Mouse (Mus musculus): Measurements from ENCODE around the gene Cd83. TPM values are rescaled to one million over a fixed set of nuclear protein-coding genes. Genes with fewer than 3 reads are reported as not detected.

Gene Cd83
- polyA plus RNA-seq, 1 experiment from 2014 or later, result 9.0 TPM

DNA sequence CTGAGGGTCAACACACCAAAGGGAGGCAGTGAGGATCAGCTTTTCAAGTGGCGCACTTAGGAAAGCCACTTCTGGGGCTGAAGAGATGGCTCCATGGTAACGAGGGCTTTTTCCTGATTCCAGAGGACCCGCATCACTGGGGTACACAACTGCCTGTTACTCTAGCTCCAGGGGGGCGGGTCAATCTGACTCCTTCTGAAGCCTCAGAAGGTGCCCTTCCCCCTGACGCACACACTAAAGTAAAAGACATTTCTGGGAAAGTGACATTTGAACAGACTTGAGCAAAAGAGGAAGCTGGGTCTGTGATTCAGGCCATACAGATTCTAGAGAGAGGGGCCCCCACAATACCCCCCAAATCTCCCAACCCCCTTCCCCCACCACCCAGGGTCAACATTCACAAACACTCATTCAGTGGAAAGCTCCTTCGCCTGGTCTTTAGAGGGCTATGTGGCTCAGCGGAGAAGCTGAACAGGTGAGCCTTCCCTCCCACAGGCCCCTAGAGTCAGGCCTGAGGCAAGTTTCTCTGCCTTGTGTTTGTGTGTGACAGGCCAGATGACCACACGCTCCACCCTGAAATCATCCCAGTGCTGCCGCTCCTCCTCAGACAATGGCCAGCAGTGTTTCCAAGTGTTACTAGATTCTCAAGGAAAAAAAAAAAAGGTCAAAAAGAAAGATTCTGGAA, 7.1 kb upstream of the Cd83 start:
- H3K4me1 ChIP-seq, result no peaks in the 10 kb centered on the region
- no peak overlapping the region for H3K4me2 ChIP-seq
- H3K27me3 ChIP-seq (replicated peaks), result no peaks in the 10 kb centered on the region
- WGBS, result 67% methylated on average over 9 of the region's 9 CpGs
- H3K36me3 ChIP-seq, result no peaks in the 10 kb centered on the region
- H3K9ac ChIP-seq, result no peak overlapping the region
- no peak for ATAC-seq (ENCODE audit: insufficient read depth, low FRiP score, low read depth)
- no peak overlapping the region for H3K27ac ChIP-seq
- no peak overlapping the region for H3K4me3 ChIP-seq (replicated peaks)
- no peaks in the 10 kb centered on the region for H3K9me3 ChIP-seq

DNA sequence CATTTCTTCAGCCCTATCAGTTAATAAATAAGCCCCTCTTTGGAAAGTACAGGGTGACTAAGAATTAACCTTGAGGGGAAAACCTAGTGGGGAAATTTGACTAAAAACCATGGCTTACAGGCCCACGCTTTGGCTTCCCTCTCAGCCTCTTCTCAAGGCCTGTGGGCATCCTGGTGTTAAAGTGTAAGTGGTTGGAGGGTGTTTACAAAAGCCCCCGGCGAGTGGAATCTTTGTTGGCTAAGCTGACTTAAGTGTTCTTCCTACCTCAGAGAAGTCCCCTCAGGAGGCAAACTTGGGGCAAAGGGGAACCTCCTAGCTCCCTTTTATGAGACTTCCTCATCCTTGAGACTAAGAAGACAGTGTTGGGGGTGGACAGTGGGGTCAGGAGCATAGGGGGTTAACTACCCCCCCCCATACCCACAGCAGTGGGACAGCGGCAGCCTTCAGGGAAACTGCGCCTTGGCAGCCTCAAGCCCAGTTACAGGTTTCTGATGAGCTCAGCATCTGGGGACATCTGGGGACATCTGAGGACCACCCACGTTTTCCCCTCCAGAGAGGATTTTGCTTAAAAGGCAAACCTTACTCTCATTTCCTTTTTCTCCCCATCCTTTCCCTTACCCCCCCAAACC, 6.4 kb upstream of the Cd83 start:
- Histone ChIP-seq H3K36me3 (no peaks in the 10 kb centered on the region), H3K4me2 (no peak overlapping the region), H3K4me3 (replicated peaks) (no peak overlapping the region), H3K4me1 (no peaks in the 10 kb centered on the region), H3K27ac (no peak overlapping the region), H3K9ac (no peak overlapping the region), H3K27me3 (replicated peaks) (no peaks in the 10 kb centered on the region; the same call in 1 of the 2 replicates), H3K9me3 (no peaks in the 10 kb centered on the region)
- ATAC-seq (ENCODE audit: insufficient read depth, low FRiP score, low read depth), result no peak
- 44% methylated on average over 6 of the region's 6 CpGs for WGBS

DNA sequence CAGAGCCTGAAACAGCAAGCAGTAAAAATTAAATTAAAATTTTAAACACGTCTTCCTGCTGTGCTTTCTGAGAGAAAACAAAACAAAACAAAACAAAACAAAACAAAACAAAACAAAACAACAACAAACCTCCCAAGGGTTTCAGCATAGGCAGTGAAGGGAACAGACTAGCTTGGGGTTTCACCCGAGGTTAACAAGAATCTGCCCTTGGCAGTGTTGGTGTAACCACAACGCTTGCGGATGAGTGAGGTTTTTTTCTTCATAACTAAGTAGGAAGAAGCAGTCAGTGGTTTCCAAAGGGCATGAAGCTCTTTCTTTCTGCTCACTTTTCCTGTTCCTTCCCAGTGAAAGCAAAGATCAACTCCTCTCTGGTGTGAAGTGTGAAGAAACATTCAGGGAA, 5.6 kb upstream of the Cd83 start:
- no peaks in the 10 kb centered on the region for H3K4me1 ChIP-seq
- WGBS, result 79% methylated on average over 4 of the region's 4 CpGs
- H3K4me3 ChIP-seq (replicated peaks), result no peak overlapping the region
- H3K9me3 ChIP-seq, result no peaks in the 10 kb centered on the region
- H3K27me3 ChIP-seq (replicated peaks), result peaks cover 1% of the 10 kb centered on the region; the same call in 1 of the 2 replicates
- H3K27ac ChIP-seq, result no peak overlapping the region; the same call in 1 of the 2 replicates
- H3K9ac ChIP-seq, result no peak overlapping the region
- no peaks in the 10 kb centered on the region for H3K36me3 ChIP-seq
- no peak overlapping the region for H3K4me2 ChIP-seq
- ATAC-seq (ENCODE audit: insufficient read depth, low FRiP score, low read depth), result no peak

DNA sequence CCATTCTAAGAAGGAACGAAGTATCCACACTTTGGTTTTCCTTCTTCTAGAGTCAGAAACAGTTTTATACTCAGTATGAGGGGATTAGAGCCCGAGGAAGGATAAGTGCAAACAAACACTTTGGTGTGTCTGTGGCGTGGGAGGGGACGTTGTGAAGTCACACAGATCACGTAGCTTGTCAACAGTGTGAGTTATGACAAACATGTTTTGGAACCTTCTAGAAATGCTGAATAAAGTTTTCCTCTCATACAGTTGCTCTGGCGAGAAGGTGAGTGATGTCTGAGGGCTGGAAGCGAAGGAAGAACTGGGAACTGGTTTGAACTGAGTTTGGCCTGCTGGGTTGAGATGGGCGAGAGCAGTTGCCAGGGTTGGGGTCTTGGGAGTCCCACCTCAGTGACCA, 4.5 kb upstream of the Cd83 start:
- Histone ChIP-seq H3K9ac (no peak overlapping the region), H3K27me3 (replicated peaks) (peaks cover 11% of the 10 kb centered on the region), H3K27ac (no peak overlapping the region), H3K4me3 (replicated peaks) (no peak overlapping the region), H3K4me2 (no peak overlapping the region), H3K36me3 (no peaks in the 10 kb centered on the region), H3K4me1 (peaks cover 7% of the 10 kb centered on the region), H3K9me3 (no peaks in the 10 kb centered on the region)
- ATAC-seq (ENCODE audit: insufficient read depth, low FRiP score, low read depth), result no peak
- 77% methylated on average over 8 of the region's 8 CpGs for WGBS

DNA sequence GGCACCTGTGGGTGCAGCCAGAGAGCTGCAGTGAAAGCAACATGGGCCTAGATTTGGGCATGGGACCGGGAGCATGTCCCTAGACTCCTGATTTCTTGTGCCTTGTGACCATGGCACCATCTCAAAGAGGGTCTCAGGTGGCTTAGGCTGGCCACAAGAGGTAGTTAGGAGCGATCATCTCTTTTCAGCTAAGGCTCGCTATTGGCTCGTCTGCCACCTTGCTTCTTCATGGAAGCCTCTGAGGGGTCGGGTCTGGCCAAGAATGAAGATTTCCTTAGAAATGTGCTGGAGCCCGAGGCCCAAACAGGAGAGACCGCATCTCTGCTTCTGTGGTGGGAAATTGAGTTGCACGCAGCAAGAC, 1.1 kb downstream of the Cd83 start:
- H3K27me3 ChIP-seq (replicated peaks), result peaks cover 19% of the 10 kb centered on the region
- ATAC-seq (ENCODE audit: insufficient read depth, low FRiP score, low read depth), result no peak
- H3K4me2 ChIP-seq, result peak overlapping the region; percentile 95
- WGBS, result 38% methylated on average over 8 of the region's 8 CpGs
- H3K27ac ChIP-seq, result no peak overlapping the region
- no peak overlapping the region for H3K9ac ChIP-seq
- H3K9me3 ChIP-seq, result no peaks in the 10 kb centered on the region
- peaks cover 21% of the 10 kb centered on the region for H3K4me1 ChIP-seq
- H3K36me3 ChIP-seq, result no peaks in the 10 kb centered on the region
- peak overlapping the region; percentile 51 for H3K4me3 ChIP-seq (replicated peaks)

DNA sequence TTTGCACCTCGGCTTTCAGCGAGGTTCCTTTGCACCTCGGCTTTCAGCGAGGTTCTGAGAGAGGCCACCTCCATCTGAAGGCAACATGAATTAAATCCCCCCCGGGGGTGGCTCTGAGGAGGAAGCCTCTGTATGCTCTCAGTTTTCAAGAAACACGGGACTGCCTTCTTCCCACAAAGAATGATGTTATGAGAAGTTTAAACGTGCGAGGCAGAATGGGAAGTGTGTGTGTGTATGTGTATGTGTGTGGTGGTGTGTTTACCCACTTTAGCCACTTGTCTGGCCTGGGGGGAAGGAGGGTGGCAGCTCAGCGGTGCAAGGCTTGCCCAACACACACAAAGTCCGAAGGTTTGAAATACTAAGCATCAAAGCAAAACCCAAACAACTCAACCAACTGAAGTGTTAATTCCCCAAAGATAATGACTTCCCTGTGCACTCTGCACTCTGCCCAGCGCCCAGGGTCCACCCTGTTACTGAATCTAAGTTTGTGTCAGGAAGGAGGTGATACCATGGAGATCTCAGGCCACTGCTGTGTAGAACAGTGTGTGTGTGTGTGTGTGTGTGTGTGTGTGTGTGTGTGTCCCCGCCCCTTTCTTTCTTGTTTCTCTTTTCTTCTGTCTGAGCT, 1.7 kb downstream of the Cd83 start:
- peaks cover 21% of the 10 kb centered on the region for H3K4me1 ChIP-seq
- peak overlapping the region; percentile 51 for H3K4me3 ChIP-seq (replicated peaks)
- peaks cover 19% of the 10 kb centered on the region for H3K27me3 ChIP-seq (replicated peaks)
- no peaks in the 10 kb centered on the region for H3K9me3 ChIP-seq
- peak overlapping the region; percentile 95 for H3K4me2 ChIP-seq
- ATAC-seq (ENCODE audit: insufficient read depth, low FRiP score, low read depth), result 0 out of 2 replicates have a peak, but pooled peaks have one; percentile 47
- H3K36me3 ChIP-seq, result no peaks in the 10 kb centered on the region
- H3K27ac ChIP-seq, result no peak overlapping the region
- H3K9ac ChIP-seq, result no peak overlapping the region
- 20% methylated on average over 12 of the region's 12 CpGs for WGBS

DNA sequence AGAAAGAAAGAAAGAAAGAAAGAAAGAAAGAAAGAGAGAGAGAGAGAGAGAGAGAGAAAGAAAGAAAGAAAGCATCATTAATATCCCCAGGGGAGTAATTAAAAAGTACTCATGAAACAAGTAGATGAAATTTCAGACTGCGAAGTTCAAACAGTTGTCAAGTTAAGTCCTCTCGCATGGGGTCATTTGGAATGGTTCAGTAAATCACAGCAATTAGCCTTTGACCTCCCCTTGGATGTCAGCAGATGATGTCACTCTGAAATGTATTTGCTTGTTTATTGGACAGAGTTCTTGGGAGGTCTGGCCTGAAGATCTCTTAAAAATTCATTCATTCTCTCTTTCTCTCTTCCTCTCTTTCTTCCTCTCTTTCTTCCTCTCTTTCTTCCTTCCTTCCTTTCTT, 2.7 kb downstream of the Cd83 start:
- Histone ChIP-seq H3K4me2 (no peak overlapping the region), H3K36me3 (no peaks in the 10 kb centered on the region), H3K27me3 (replicated peaks) (peaks cover 19% of the 10 kb centered on the region), H3K9me3 (no peaks in the 10 kb centered on the region), H3K9ac (no peak overlapping the region), H3K4me1 (peaks cover 21% of the 10 kb centered on the region), H3K27ac (no peak overlapping the region), H3K4me3 (replicated peaks) (no peak overlapping the region)
- 45% methylated on average over 2 of the region's 2 CpGs for whole genome bisulfite sequencing
- ATAC-seq (ENCODE audit: insufficient read depth, low FRiP score, low read depth), result no peak

DNA sequence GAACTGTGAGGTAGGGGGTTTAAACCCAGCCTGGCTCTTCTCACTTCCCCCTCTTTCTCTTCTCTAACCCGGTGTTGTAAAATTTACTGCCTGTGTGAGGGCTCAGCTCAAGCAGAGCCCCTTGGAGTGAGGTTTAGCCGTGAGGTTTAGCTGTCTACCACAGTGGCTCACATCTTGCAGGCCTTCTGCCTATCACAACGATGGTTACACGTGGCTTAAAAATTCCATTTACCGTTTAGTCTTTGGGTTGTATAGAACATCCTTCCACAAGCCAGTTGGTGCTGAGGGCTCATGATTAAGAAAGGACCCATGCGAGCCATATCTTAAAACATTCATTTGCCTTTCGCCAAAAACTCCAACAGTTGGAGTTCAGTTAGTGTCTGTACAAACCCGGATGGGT, 3.5 kb downstream of the Cd83 start:
- Histone ChIP-seq H3K36me3 (no peaks in the 10 kb centered on the region), H3K27me3 (replicated peaks) (peaks cover 19% of the 10 kb centered on the region), H3K9ac (no peak overlapping the region), H3K4me3 (replicated peaks) (no peak overlapping the region), H3K9me3 (no peaks in the 10 kb centered on the region), H3K27ac (no peak overlapping the region), H3K4me1 (peaks cover 21% of the 10 kb centered on the region), H3K4me2 (no peak overlapping the region)
- no peak for ATAC-seq (ENCODE audit: insufficient read depth, low FRiP score, low read depth)
- 66% methylated on average over 8 of the region's 8 CpGs for WGBS

DNA sequence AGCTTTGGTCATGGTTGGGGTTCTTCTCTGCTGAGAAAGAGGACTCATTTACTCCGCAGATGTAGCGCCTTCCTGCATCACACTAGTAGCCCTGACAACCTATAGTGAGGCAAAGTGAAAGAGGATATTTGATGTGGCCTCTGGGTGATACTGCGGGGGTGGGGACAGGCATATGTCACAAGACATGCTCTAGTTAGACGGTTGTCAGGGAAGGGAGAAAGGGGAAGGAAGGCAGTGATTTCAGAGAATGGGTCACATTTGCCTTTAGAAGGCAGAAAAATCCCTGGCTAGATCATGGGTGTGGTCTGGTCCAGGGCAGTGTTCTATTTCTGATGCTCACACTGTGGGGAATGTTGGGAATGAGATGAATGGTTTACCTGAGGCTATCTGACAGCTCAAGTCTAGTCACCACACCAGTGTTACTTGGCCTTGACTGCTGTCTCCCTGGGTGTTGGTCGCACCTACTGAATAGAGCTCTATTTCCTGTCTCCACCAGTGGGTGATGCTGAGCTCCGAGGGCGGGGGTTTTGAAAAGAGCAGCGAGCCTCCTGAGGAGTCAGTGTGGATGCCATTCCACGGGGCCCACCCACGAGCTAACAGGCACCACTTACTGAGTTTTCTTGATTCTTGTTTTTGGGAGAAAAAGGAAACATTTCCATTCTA, 4.5 kb downstream of the Cd83 start:
- Histone ChIP-seq H3K27me3 (replicated peaks) (peaks cover 17% of the 10 kb centered on the region), H3K4me2 (no peak overlapping the region), H3K9me3 (no peaks in the 10 kb centered on the region), H3K4me1 (peaks cover 21% of the 10 kb centered on the region), H3K36me3 (no peaks in the 10 kb centered on the region), H3K27ac (no peak overlapping the region), H3K9ac (no peak overlapping the region), H3K4me3 (replicated peaks) (no peak overlapping the region)
- ATAC-seq (ENCODE audit: insufficient read depth, low FRiP score, low read depth), result no peak
- WGBS, result 70% methylated on average over 10 of the region's 10 CpGs

DNA sequence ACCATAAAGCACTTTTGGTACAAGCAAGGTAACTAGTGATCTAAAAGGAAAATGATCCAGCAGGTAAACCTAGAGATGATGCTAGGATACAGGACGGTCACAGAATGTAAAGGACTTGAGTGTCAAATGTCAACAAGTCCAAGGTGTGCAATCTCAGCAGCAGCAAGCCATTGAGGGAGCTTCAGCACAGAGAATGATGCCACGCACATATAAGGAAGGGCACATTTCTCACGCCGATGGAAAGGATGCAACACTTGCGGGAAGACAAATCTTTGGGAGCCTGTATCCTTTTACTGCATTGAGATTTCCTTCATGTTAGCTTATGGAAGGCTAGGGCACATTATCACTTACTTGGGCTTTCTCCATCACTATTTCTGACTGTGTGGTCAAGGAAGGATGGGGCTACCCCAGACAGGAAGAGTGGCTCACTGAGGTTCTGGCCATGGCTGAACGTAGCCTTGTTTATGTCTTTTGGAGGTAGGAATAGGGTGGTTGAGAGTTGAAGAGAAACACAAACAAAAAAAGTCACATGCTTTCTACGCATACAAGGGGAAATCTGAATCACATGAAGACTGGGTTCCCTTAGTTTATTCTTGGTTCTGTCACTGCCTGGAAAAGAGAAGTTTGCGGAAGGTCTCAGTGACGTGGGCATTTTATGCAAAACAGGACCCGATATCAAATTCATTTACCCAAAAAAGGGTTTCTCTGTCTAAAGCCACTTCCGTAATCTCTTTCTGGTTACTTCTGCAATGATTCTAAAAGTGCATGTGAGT, 5.8 kb downstream of the Cd83 start:
- WGBS, result 88% methylated on average over 11 of the region's 11 CpGs
- H3K9ac ChIP-seq, result no peak overlapping the region
- H3K4me1 ChIP-seq, result peaks cover 11% of the 10 kb centered on the region; the same call in 1 of the 2 replicates
- H3K4me3 ChIP-seq (replicated peaks), result no peak overlapping the region
- H3K4me2 ChIP-seq, result no peak overlapping the region
- H3K27ac ChIP-seq, result no peak overlapping the region
- H3K27me3 ChIP-seq (replicated peaks), result peaks cover 5% of the 10 kb centered on the region; the same call in 1 of the 2 replicates
- H3K9me3 ChIP-seq, result no peaks in the 10 kb centered on the region
- H3K36me3 ChIP-seq, result no peaks in the 10 kb centered on the region
- ATAC-seq (ENCODE audit: insufficient read depth, low FRiP score, low read depth), result no peak

DNA sequence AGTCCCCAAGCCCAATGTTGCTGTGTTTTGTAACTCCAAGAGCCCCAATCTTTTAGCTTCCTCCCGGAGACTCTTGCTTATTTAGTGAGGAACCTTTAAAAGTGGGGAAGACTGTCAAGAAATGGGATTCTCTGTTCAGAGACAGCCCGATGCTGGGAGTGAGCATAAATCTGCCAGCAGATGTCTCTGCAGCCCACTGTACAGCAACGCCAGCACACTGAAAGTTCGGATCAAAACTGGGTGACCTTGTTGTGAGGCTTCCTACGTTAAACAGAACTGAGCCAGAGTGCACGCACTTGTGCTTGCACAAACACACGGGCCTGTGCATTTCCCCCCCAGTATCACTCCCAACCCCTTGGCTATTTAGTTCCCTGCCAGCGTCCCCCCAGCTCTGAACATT, 10.8 kb downstream of the Cd83 start:
- ATAC-seq (ENCODE audit: insufficient read depth, low FRiP score, low read depth), result no peak
- Histone ChIP-seq H3K4me1 (0 out of 2 replicates have a peak, but pooled peaks cover 3% of the 10 kb centered on the region), H3K9me3 (no peaks in the 10 kb centered on the region)

More for the DNA sequence above, 10.8 kb downstream of the Cd83 start:
- H3K27me3 ChIP-seq (replicated peaks), result no peaks in the 10 kb centered on the region
- H3K4me3 ChIP-seq (replicated peaks), result no peak overlapping the region
- no peak overlapping the region for H3K4me2 ChIP-seq
- no peak overlapping the region for H3K9ac ChIP-seq
- no peak overlapping the region for H3K27ac ChIP-seq
- WGBS, result 38% methylated on average over 8 of the region's 8 CpGs
- no peaks in the 10 kb centered on the region for H3K36me3 ChIP-seq

Measured in stomach, embryonic 15.5 days (tissue).